Mouse (Mus musculus): ENCODE results near the gene Glrx5. TPM values are rescaled to one million over a fixed set of nuclear protein-coding genes. Genes with fewer than 3 reads are reported as not detected.

Glrx5 gene
- total and polyA plus RNA-seq, 3 experiments, result 108 to 291 TPM; not detected in 1

DNA sequence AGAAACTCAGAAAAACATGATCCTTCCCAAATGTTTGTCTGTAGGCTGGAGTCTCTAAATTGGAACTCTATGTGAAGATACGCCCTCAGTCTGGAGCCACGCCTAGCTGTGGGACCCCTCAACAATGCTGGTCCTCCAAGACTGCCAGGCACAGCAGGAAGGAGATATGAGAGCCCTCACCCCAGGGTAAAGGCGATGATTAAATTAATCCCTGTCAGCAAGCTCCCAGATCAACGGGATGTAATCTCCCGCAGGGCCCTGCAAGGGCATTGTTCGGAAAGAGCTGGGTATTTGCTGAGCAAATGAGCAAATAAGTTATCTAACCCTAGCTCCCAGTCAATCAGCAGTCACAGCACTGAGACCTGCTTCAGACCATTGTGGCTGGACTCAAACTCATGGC is 33.9 kb upstream of the Glrx5 start:
- Histone ChIP-seq H3K27me3 (ENCODE audit: control insufficient read depth in 1 of 2, insufficient read depth in 2 of 2, low read length in 2 of 2) (no peaks in the 10 kb centered on the region), H3K4me3 (ENCODE audit: control insufficient read depth in 1 of 2, insufficient read depth in 1 of 2, low read depth in 2 of 2, low read length in 2 of 2) (no peak overlapping the region), H3K79me2 (ENCODE audit: control insufficient read depth, insufficient read depth, low read length, poor library complexity) (peaks cover 10% of the 10 kb centered on the region; the same call in 1 of the 2 replicates), H3K4me1 (ENCODE audit: control insufficient read depth in 1 of 2, insufficient read depth in 2 of 2, low read length in 2 of 2) (peaks cover 4 to 29% of the 10 kb centered on the region in 2 experiments), H3K36me3 (ENCODE audit: control insufficient read depth in 1 of 2, insufficient read depth in 2 of 2, low read length in 2 of 2) (peaks cover 0 to 16% of the 10 kb centered on the region in 2 experiments; a peak in 2 of 4 replicates), H3K9ac (ENCODE audit: control insufficient read depth, low read depth, low read length, poor library complexity, severe bottlenecking) (no peak overlapping the region), H3K9me3 (replicated peaks; ENCODE audit: insufficient read depth, low read length) (no peaks in the 10 kb centered on the region), H3K27ac (ENCODE audit: control insufficient read depth, low read depth, low read length) (no peak overlapping the region)
- TF ChIP-seq KAT2A (conservative IDR thresholded peaks at IDR 0.05; ENCODE audit: low read depth, low read length) (no peak), MEF2A (IDR thresholded peaks at IDR 0.05; ENCODE audit: extremely low read depth, insufficient replicate concordance, low read depth, low read length, poor library complexity, severe bottlenecking) (no peak), MYB (IDR thresholded peaks at IDR 0.05; ENCODE audit: low read depth, low read length) (no peak), POLR2AphosphoS2 (IDR thresholded peaks at IDR 0.05; ENCODE audit: low read length) (no peak)
- DNase-seq (ENCODE audit: low read depth, low spot score), result no peak

DNA sequence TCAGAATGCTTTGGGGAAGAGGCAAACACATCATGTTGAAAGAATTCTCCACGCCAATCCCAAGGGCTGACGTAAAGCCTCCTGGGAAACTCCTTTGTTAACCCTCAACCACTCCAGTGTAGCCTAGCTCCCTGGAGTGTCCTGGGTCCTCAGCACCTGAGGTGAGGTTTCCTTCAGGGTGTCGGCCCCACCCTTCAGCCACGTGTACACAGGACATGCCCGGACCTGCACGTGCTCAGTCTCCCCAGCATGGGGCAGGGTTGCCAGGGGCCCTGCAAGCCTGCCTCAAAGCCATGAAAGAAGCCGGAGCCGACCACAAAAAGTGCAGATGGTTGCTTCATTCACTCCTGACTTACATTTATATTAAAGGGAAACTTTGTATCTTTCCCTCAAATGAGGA is 33.3 kb upstream of the Glrx5 start:
- H3K4me3 ChIP-seq (ENCODE audit: control insufficient read depth in 1 of 2, insufficient read depth in 1 of 2, low read depth in 2 of 2, low read length in 2 of 2), result no peak overlapping the region
- H3K27me3 ChIP-seq (ENCODE audit: control insufficient read depth in 1 of 2, insufficient read depth in 2 of 2, low read length in 2 of 2), result no peaks in the 10 kb centered on the region
- TF ChIP-seq NRF1 (IDR thresholded peaks at IDR 0.05; ENCODE audit: insufficient read depth, low read depth, low read length, poor library complexity, severe bottlenecking) (no peak), JUND (IDR thresholded peaks at IDR 0.05; ENCODE audit: low read depth, low read length) (no peak), ZMIZ1 (IDR thresholded peaks at IDR 0.05; ENCODE audit: low read depth, low read length) (no peak), MXI1 (IDR thresholded peaks at IDR 0.05; ENCODE audit: low read depth, low read length) (no peak), EP300 (IDR thresholded peaks at IDR 0.05; ENCODE audit: low read depth in 1 of 2, low read length in 2 of 2) (no peak), TCF12 (IDR thresholded peaks at IDR 0.05; ENCODE audit: low read depth, low read length) (no peak), MAZ (IDR thresholded peaks at IDR 0.05; ENCODE audit: low read depth, low read length) (no peak), SIN3A (IDR thresholded peaks at IDR 0.05; ENCODE audit: low read length) (no peak), NELFE (IDR thresholded peaks at IDR 0.05; ENCODE audit: low read depth, low read length) (no peak), MEF2A (IDR thresholded peaks at IDR 0.05; ENCODE audit: extremely low read depth, insufficient replicate concordance, low read depth, low read length, poor library complexity, severe bottlenecking) (no peak), TBP (IDR thresholded peaks at IDR 0.05; ENCODE audit: low read depth, low read length) (no peak), RAD21 (IDR thresholded peaks at IDR 0.05; ENCODE audit: low read depth, low read length) (no peak), POLR2AphosphoS5 (IDR thresholded peaks at IDR 0.05; ENCODE audit: borderline replicate concordance, low read depth, low read length) (no peak), GATA1 (IDR thresholded peaks at IDR 0.05; ENCODE audit: low read depth, low read length) (no peak)
- DNase-seq (ENCODE audit: low read depth, low spot score), result no peak
- no peak overlapping the region for H3K9ac ChIP-seq (ENCODE audit: control insufficient read depth, low read depth, low read length, poor library complexity, severe bottlenecking)
- H3K9me3 ChIP-seq (replicated peaks; ENCODE audit: insufficient read depth, low read length), result no peaks in the 10 kb centered on the region
- H3K27ac ChIP-seq (ENCODE audit: control insufficient read depth, low read depth, low read length), result no peak overlapping the region
- peaks cover 10% of the 10 kb centered on the region; the same call in 1 of the 2 replicates for H3K79me2 ChIP-seq (ENCODE audit: control insufficient read depth, insufficient read depth, low read length, poor library complexity)
- peaks cover 0 to 16% of the 10 kb centered on the region in 2 experiments; a peak in 2 of 4 replicates for H3K36me3 ChIP-seq (ENCODE audit: control insufficient read depth in 1 of 2, insufficient read depth in 2 of 2, low read length in 2 of 2)
- H3K4me1 ChIP-seq (ENCODE audit: control insufficient read depth in 1 of 2, insufficient read depth in 2 of 2, low read length in 2 of 2), result peaks cover 4 to 29% of the 10 kb centered on the region in 2 experiments
